Comparison of ENCODE assay signal across 13 mouse cellular contexts in genomic region chr8:87734496-87734895, GRCm38 (mm10).
DNase-seq lines count a peak whose midpoint lies in the region; ATAC-seq and TF ChIP-seq lines count a peak whose summit lies in the region.
"Had no signal": no experiment of that assay in that cellular context is flagged by ENCODE, and none has a peak within 500 bp of the region (broad histone marks: within the 10 kb centered on the region; RNA-seq: fewer than 3 reads in every experiment).

No protein-coding gene starts in this region.

- H3K9me3 ChIP-seq in forebrain, embryonic 10.5 days = no peaks in the 10 kb centered on the region
- no peaks in the 10 kb centered on the region for H3K9me3 ChIP-seq in forebrain, embryonic 12.5 days
- H3K9me3 ChIP-seq in intestine, embryonic 15.5 days = no peaks in the 10 kb centered on the region
- H3K9me3 ChIP-seq in intestine, postnatal 0 days (ENCODE audit: control insufficient read depth) = no peaks in the 10 kb centered on the region
- H3K9me3 ChIP-seq in limb, embryonic 15.5 days = no peaks in the 10 kb centered on the region
- no peaks in the 10 kb centered on the region for H3K9me3 ChIP-seq in stomach, postnatal 0 days (ENCODE audit: control insufficient read depth, low read length)

- TF ChIP-seq CTCF in intestine, postnatal 0 days (IDR thresholded peaks at IDR 0.05; ENCODE audit: low read depth) = no peak
- no peak for TF ChIP-seq CTCF in stomach, postnatal 0 days (IDR thresholded peaks at IDR 0.05; ENCODE audit: low read depth)

- no peaks in the 10 kb centered on the region for H3K27me3 ChIP-seq in forebrain, embryonic 10.5 days (ENCODE audit: poor library complexity, severe bottlenecking)
- H3K27me3 ChIP-seq in forebrain, embryonic 12.5 days = peaks cover 1% of the 10 kb centered on the region; the same call in 1 of the 2 replicates
- H3K27me3 ChIP-seq in intestine, embryonic 15.5 days (replicated peaks) = no peaks in the 10 kb centered on the region
- no peaks in the 10 kb centered on the region for H3K27me3 ChIP-seq in intestine, postnatal 0 days (replicated peaks; ENCODE audit: control insufficient read depth, insufficient read depth, low read length)
- H3K27me3 ChIP-seq in limb, embryonic 15.5 days = no peaks in the 10 kb centered on the region
- no peaks in the 10 kb centered on the region for H3K27me3 ChIP-seq in stomach, postnatal 0 days (ENCODE audit: control insufficient read depth, insufficient read depth, low read length)

- H3K4me2 ChIP-seq in forebrain, embryonic 12.5 days = no peak overlapping the region
- H3K4me2 ChIP-seq in intestine, embryonic 15.5 days (replicated peaks) = no peak overlapping the region
- no peak overlapping the region for H3K4me2 ChIP-seq in intestine, postnatal 0 days (replicated peaks; ENCODE audit: low read depth)
- no peak overlapping the region for H3K4me2 ChIP-seq in limb, embryonic 15.5 days
- no peak overlapping the region for H3K4me2 ChIP-seq in stomach, postnatal 0 days (replicated peaks; ENCODE audit: low read depth)

- 65% methylated on average over 7 of the region's 7 CpGs for WGBS in forebrain, embryonic 10.5 days
- 60% methylated on average over 7 of the region's 7 CpGs for WGBS in forebrain, embryonic 12.5 days
- WGBS in intestine, embryonic 15.5 days = 48% methylated on average over 7 of the region's 7 CpGs
- 39% methylated on average over 7 of the region's 7 CpGs for WGBS in intestine, postnatal 0 days
- WGBS in limb, embryonic 15.5 days = 61% methylated on average over 7 of the region's 7 CpGs
- 61% methylated on average over 7 of the region's 7 CpGs for WGBS in stomach, postnatal 0 days

- DNase-seq in forebrain, embryonic 10.5 days (ENCODE audit: extremely low spot score, low spot score) = no peak
- DNase-seq in stomach, postnatal 0 days (ENCODE audit: low spot score) = no peak
- no peak for DNase-seq in frontal cortex, postnatal 14 days (ENCODE audit: low spot score in 2 of 2)
- no peak for DNase-seq in spleen, postnatal 14 days (ENCODE audit: low spot score in 2 of 2)
- DNase-seq: adrenal gland, postnatal 14 days; left cerebral cortex, postnatal 4 days; liver, postnatal 0 days had no signal

- H3K4me1 ChIP-seq in forebrain, embryonic 10.5 days = peaks cover 44% of the 10 kb centered on the region
- H3K4me1 ChIP-seq in forebrain, embryonic 12.5 days = peaks cover 31% of the 10 kb centered on the region
- H3K4me1 ChIP-seq in intestine, embryonic 15.5 days (replicated peaks) = peaks cover 8% of the 10 kb centered on the region; the same call in 1 of the 2 replicates
- no peaks in the 10 kb centered on the region for H3K4me1 ChIP-seq in intestine, postnatal 0 days (replicated peaks; ENCODE audit: control insufficient read depth, insufficient read depth, low read length)
- H3K4me1 ChIP-seq in limb, embryonic 15.5 days = peaks cover 35% of the 10 kb centered on the region
- no peaks in the 10 kb centered on the region for H3K4me1 ChIP-seq in stomach, postnatal 0 days (replicated peaks; ENCODE audit: control insufficient read depth, insufficient read depth)

- no peak for ATAC-seq in forebrain, embryonic 12.5 days (ENCODE audit: low FRiP score)
- peak; percentile 75 for ATAC-seq in intestine, embryonic 15.5 days
- no peak for ATAC-seq in intestine, postnatal 0 days
- ATAC-seq in limb, embryonic 15.5 days (ENCODE audit: insufficient number of reproducible peaks, low FRiP score, low TSS enrichment, low read depth) = no peak
- ATAC-seq in stomach, postnatal 0 days (ENCODE audit: low FRiP score, low TSS enrichment) = 0 out of 2 replicates have a peak, but pooled peaks have one; percentile 39
- ATAC-seq: liver, postnatal 0 days had no signal

- no peak overlapping the region for H3K9ac ChIP-seq in forebrain, embryonic 12.5 days
- no peak overlapping the region for H3K9ac ChIP-seq in intestine, embryonic 15.5 days
- H3K9ac ChIP-seq in intestine, postnatal 0 days (ENCODE audit: low read depth, low read length) = no peak overlapping the region
- H3K9ac ChIP-seq in limb, embryonic 15.5 days = no peak overlapping the region
- no peak overlapping the region for H3K9ac ChIP-seq in stomach, postnatal 0 days (ENCODE audit: low read length)
- H3K9ac ChIP-seq: liver, postnatal 0 days had no signal

- H3K27ac ChIP-seq in forebrain, embryonic 10.5 days = peak overlapping the region; percentile 79
- no peak overlapping the region for H3K27ac ChIP-seq in forebrain, embryonic 12.5 days
- no peak overlapping the region for H3K27ac ChIP-seq in intestine, embryonic 15.5 days
- no peak overlapping the region for H3K27ac ChIP-seq in intestine, postnatal 0 days (ENCODE audit: low read depth, low read length)
- peak overlapping the region; percentile 34; the same call in 1 of the 2 replicates for H3K27ac ChIP-seq in limb, embryonic 15.5 days
- no peak overlapping the region for H3K27ac ChIP-seq in stomach, postnatal 0 days (replicated peaks)
- H3K27ac ChIP-seq: macrophage had no signal

- no peak overlapping the region for H3K4me3 ChIP-seq in forebrain, embryonic 10.5 days
- no peak overlapping the region for H3K4me3 ChIP-seq in forebrain, embryonic 12.5 days (replicated peaks)
- no peak overlapping the region for H3K4me3 ChIP-seq in intestine, embryonic 15.5 days (replicated peaks)
- no peak overlapping the region for H3K4me3 ChIP-seq in intestine, postnatal 0 days (ENCODE audit: low read depth, low read length)
- no peak overlapping the region for H3K4me3 ChIP-seq in limb, embryonic 15.5 days
- no peak overlapping the region for H3K4me3 ChIP-seq in stomach, postnatal 0 days (ENCODE audit: low read depth, low read length)
- H3K4me3 ChIP-seq: myocyte had no signal

- TF ChIP-seq EP300 in stomach, postnatal 0 days (optimal IDR thresholded peaks at IDR 0.05) = no peak

- peaks cover 29% of the 10 kb centered on the region for H3K36me3 ChIP-seq in forebrain, embryonic 10.5 days (replicated peaks)
- H3K36me3 ChIP-seq in forebrain, embryonic 12.5 days (replicated peaks) = 0 out of 2 replicates have a peak, but pooled peaks cover 5% of the 10 kb centered on the region
- H3K36me3 ChIP-seq in intestine, embryonic 15.5 days = no peaks in the 10 kb centered on the region
- no peaks in the 10 kb centered on the region for H3K36me3 ChIP-seq in intestine, postnatal 0 days (ENCODE audit: control insufficient read depth, insufficient read depth)
- no peaks in the 10 kb centered on the region for H3K36me3 ChIP-seq in limb, embryonic 15.5 days
- no peaks in the 10 kb centered on the region for H3K36me3 ChIP-seq in stomach, postnatal 0 days (ENCODE audit: control insufficient read depth, insufficient read depth, low read length)

Comparison
In these comparisons a context has a peak if more than half of its experiments do, and no peak if none do; other contexts are left out.
1. H3K27ac ChIP-seq: peak in forebrain, embryonic 10.5 days (single experiment) and limb, embryonic 15.5 days (single experiment); none in forebrain, embryonic 12.5 days (single experiment), intestine, embryonic 15.5 days (single experiment), intestine, postnatal 0 days (single experiment) and stomach, postnatal 0 days (single experiment).
2. ATAC-seq: peak in intestine, embryonic 15.5 days (single experiment) and stomach, postnatal 0 days (single experiment); none in forebrain, embryonic 12.5 days (single experiment), intestine, postnatal 0 days (single experiment) and limb, embryonic 15.5 days (single experiment).